Comparison of ENCODE assay signal across 18 mouse cellular contexts in the genomic region with DNA sequence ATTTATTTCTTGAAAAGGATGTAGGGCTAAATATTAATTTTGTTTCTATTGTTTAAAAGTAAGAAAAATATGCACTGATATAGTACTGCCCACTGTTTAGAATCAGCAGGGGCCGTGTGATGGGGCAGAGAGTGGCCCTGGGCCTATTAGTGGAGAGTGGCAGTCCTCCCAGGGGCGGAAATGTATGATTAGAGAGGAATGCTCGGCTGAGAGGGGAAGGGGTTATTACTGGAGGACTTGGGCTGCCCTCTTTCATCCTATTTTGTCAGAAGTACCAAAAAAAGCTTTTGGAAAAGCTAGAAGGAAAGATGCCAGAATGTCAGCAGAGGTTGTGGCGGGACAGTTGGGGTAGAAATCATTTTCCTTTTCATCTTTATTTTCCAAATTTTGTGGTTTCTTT. TPM values are rescaled to one million over a fixed set of nuclear protein-coding genes. Genes with fewer than 3 reads are reported as not detected.
DNase-seq lines count a peak whose midpoint lies in the region; ATAC-seq and TF ChIP-seq lines count a peak whose summit lies in the region.
"Had no signal": no experiment of that assay in that cellular context is flagged by ENCODE, and none has a peak within 500 bp of the region (broad histone marks: within the 10 kb centered on the region; RNA-seq: fewer than 3 reads in every experiment).

No protein-coding gene starts in this region.

- ATAC-seq in heart, embryonic 13.5 days (ENCODE audit: extremely low read depth, insufficient number of reproducible peaks, low FRiP score, low TSS enrichment), result no peak
- ATAC-seq: intestine, postnatal 0 days; liver, embryonic 12.5 days had no signal

- TF ChIP-seq POLR2A in thymus, adult 2 months (IDR thresholded peaks at IDR 0.05; ENCODE audit: control insufficient read depth, extremely low read depth, insufficient read depth, low read length, poor library complexity), result no peak

- TF ChIP-seq CTCF in layer of hippocampus, adult 2 months (conservative IDR thresholded peaks at IDR 0.05), result no peak
- TF ChIP-seq CTCF in thymus, adult 2 months (IDR thresholded peaks at IDR 0.05; ENCODE audit: borderline replicate concordance, control insufficient read depth, extremely low read depth, insufficient read depth, low read length, poor library complexity), result no peak

- H3K9ac ChIP-seq in heart, embryonic 13.5 days, result 0 out of 2 replicates have a peak overlapping the region, but pooled peaks have one; percentile 62
- H3K9ac ChIP-seq: liver, embryonic 12.5 days had no signal

- DNase-seq in heart, postnatal 4 days, result no peak
- no peak for DNase-seq in layer of hippocampus, adult 2 months (ENCODE audit: low spot score in 2 of 2)
- DNase-seq in layer of hippocampus, adult 8-10 months (ENCODE audit: low spot score in 2 of 2), result no peak
- DNase-seq in embryo, embryonic 11 days, result peak; percentile 54
- peak; percentile 36 for DNase-seq in forelimb bud, embryonic 11.5 days (ENCODE audit: low read depth, low spot score)
- no peak for DNase-seq in ovary, postnatal 14 days (ENCODE audit: low spot score)
- DNase-seq in thymus, adult 2 months, result no peak
- DNase-seq: adrenal gland, postnatal 14 days; spleen, adult 18-20 months had no signal

- H3K9me3 ChIP-seq in heart, embryonic 13.5 days, result no peaks in the 10 kb centered on the region
- H3K9me3 ChIP-seq: liver, embryonic 12.5 days; megakaryocyte, embryonic 14.5 days had no signal

- no peaks in the 10 kb centered on the region for H3K27me3 ChIP-seq in heart, embryonic 13.5 days (replicated peaks)
- no peaks in the 10 kb centered on the region for H3K27me3 ChIP-seq in thymus, adult 2 months (ENCODE audit: control insufficient read depth, insufficient read depth, low read length)
- H3K27me3 ChIP-seq: CH12.LX; liver, embryonic 12.5 days had no signal

- WGBS in heart, embryonic 13.5 days, result 18% methylated on average over 4 of the region's 4 CpGs
- WGBS in thymus, adult 2 months, result 90% methylated on average over 4 of the region's 4 CpGs

- H3K4me2 ChIP-seq in heart, embryonic 13.5 days, result peak overlapping the region; percentile 42
- H3K4me2 ChIP-seq: liver, embryonic 12.5 days had no signal

- no peak overlapping the region for H3K4me3 ChIP-seq in heart, embryonic 13.5 days
- H3K4me3 ChIP-seq in layer of hippocampus, adult 2 months, result no peak overlapping the region
- no peak overlapping the region for H3K4me3 ChIP-seq in thymus, adult 2 months (ENCODE audit: control insufficient read depth, insufficient read depth, low read length)
- H3K4me3 ChIP-seq: liver, embryonic 12.5 days; megakaryocyte, embryonic 14.5 days had no signal

- no peaks in the 10 kb centered on the region for H3K36me3 ChIP-seq in heart, embryonic 13.5 days
- no peaks in the 10 kb centered on the region for H3K36me3 ChIP-seq in thymus, adult 2 months (ENCODE audit: control insufficient read depth, insufficient read depth, low read length)
- H3K36me3 ChIP-seq: liver, embryonic 12.5 days had no signal

- peaks cover 52% of the 10 kb centered on the region for H3K4me1 ChIP-seq in heart, embryonic 13.5 days
- H3K4me1 ChIP-seq in thymus, adult 2 months (replicated peaks; ENCODE audit: control insufficient read depth, insufficient read depth, low read length), result no peaks in the 10 kb centered on the region
- H3K4me1 ChIP-seq: liver, embryonic 12.5 days; megakaryocyte, embryonic 14.5 days had no signal

- H3K27ac ChIP-seq in heart, embryonic 13.5 days (replicated peaks), result peak overlapping the region; percentile 84
- peak overlapping the region; percentile 56 for H3K27ac ChIP-seq in layer of hippocampus, adult 2 months
- H3K27ac ChIP-seq in thymus, adult 2 months (ENCODE audit: control insufficient read depth, insufficient read depth, low read length), result no peak overlapping the region
- H3K27ac ChIP-seq: liver, embryonic 12.5 days had no signal

RNA-seq across cellular contexts. Expression of gene Reck, which starts 8.9 kb away (rescaled TPM):
- 9.7 and 13.4 TPM in 2 replicates for polyA plus RNA-seq in heart, embryonic 13.5 days (2015; fragmentation: Nextera tagmentation; extraction: Ambion mirVana)
- total RNA-seq in heart, postnatal 4 days (2021), result 10 to 100 TPM; 11.7 to 11.9 TPM
- 1 to 10 TPM; 7.7 TPM for total RNA-seq in layer of hippocampus, adult 2 months (2021)
- 10 to 100 TPM in 1 of 4 experiments, 1 to 10 TPM in 3; 7.3 to 10.3 (median 7.8) TPM for total RNA-seq in layer of hippocampus, adult 8-10 months (2022)
- 2.8 and 3.3 TPM in 2 replicates for polyA plus RNA-seq in thymus, adult 2 months (2012; rRNA removed)

RNA-seq across cellular contexts. Expression of gene Olfr155, which starts 32.8 kb away (rescaled TPM):
- not detected in 2 replicates for polyA plus RNA-seq in heart, embryonic 13.5 days (2015; fragmentation: Nextera tagmentation; extraction: Ambion mirVana)
- total RNA-seq in heart, postnatal 4 days (2021), result not detected
- not detected for total RNA-seq in layer of hippocampus, adult 2 months (2021)
- total RNA-seq in layer of hippocampus, adult 8-10 months (2022), result not detected
- polyA plus RNA-seq in thymus, adult 2 months (2012; rRNA removed), result not detected in 2 replicates
- total RNA-seq: adrenal gland, postnatal 14 days; CH12.LX; common myeloid progenitor, adult 5-6 weeks; hematopoietic stem cell, adult 5-6 weeks had no signal
- polyA plus RNA-seq: frontal cortex, adult 2 months; intestine, postnatal 0 days; liver, embryonic 12.5 days; testis, adult 2 months had no signal

RNA-seq across cellular contexts. Expression of gene Olfr157, which starts 44.2 kb away (rescaled TPM):
- not detected in 2 replicates for polyA plus RNA-seq in heart, embryonic 13.5 days (2015; fragmentation: Nextera tagmentation; extraction: Ambion mirVana)
- not detected for total RNA-seq in heart, postnatal 4 days (2021)
- not detected for total RNA-seq in layer of hippocampus, adult 2 months (2021)
- total RNA-seq in layer of hippocampus, adult 8-10 months (2022), result not detected
- polyA plus RNA-seq in thymus, adult 2 months (2012; rRNA removed), result 0.01 and 0.11 TPM in 2 replicates
- total RNA-seq: adrenal gland, postnatal 14 days; CH12.LX; common myeloid progenitor, adult 5-6 weeks; hematopoietic stem cell, adult 5-6 weeks had no signal
- polyA plus RNA-seq: frontal cortex, adult 2 months; intestine, postnatal 0 days; liver, embryonic 12.5 days; testis, adult 2 months had no signal

Comparison
In these comparisons a context has a peak if more than half of its experiments do, and no peak if none do; other contexts are left out.
1. DNase-seq: peak in embryo, embryonic 11 days (single experiment) and forelimb bud, embryonic 11.5 days (single experiment); none in heart, postnatal 4 days (single experiment), layer of hippocampus, adult 2 months (0 of 2), layer of hippocampus, adult 8-10 months (0 of 2), ovary, postnatal 14 days (single experiment) and thymus, adult 2 months (single experiment).